Mouse (Mus musculus) kidney, postnatal 4 days (tissue): Measurements from ENCODE around the gene Crocc.
A peak's percentile ranks its signal among the peaks of the same experiment; 100 is the strongest.

Experiments used
- DNase-seq, 2 experiments: peaks; one replicate each; pipeline ENCODE4 v3.0.0; 2021; ENCODE audit warnings: mixed read lengths in 2 of 2

Crocc gene

GRCm38 (mm10) chr4:141060426-141061301 is at the start of gene Crocc:
Gene Crocc, minus strand, starts transcription at chr4:141060550.
- peak; percentile 100 for DNase-seq

- peak in 1 of 2 experiments; percentile 49 for DNase-seq
These were observed 47.9 kb upstream of the Crocc start for GRCm38 (mm10) chr4:141108196-141108732.

- DNase-seq: no peak
These were observed 46.3 kb upstream of the Crocc start for GRCm38 (mm10) chr4:141106526-141107183.

GRCm38 (mm10) chr4:141101855-141102254 is 41.5 kb upstream of the Crocc start:
- peak; percentile 68 to 74 for DNase-seq

- DNase-seq: no peak
These were observed 40.9 kb upstream of the Crocc start for GRCm38 (mm10) chr4:141101291-141101690.

GRCm38 (mm10) chr4:141099956-141100355 is 39.6 kb upstream of the Crocc start:
- no peak for DNase-seq

GRCm38 (mm10) chr4:141098935-141099334 is 38.6 kb upstream of the Crocc start:
- DNase-seq: no peak

- DNase-seq: peak; percentile 64 to 67
These were observed 36.4 kb upstream of the Crocc start for GRCm38 (mm10) chr4:141096710-141097109.

- DNase-seq: no peak
These were observed 34.7 kb upstream of the Crocc start for GRCm38 (mm10) chr4:141095016-141095415.

- no peak for DNase-seq
These were observed 28.4 kb upstream of the Crocc start for GRCm38 (mm10) chr4:141088714-141089113.

- no peak for DNase-seq
These were observed 27.7 kb upstream of the Crocc start, which contains the start of gene Spata21 for GRCm38 (mm10) chr4:141088033-141088432. Gene Spata21, plus strand, starts transcription at chr4:141088333.

- DNase-seq: no peak
These were observed 26.5 kb upstream of the Crocc start for GRCm38 (mm10) chr4:141086862-141087261.

- DNase-seq: no peak
These were observed 18.3 kb upstream of the Crocc start for GRCm38 (mm10) chr4:141078510-141079137.

- DNase-seq: peak; percentile 96 to 97
These were observed 17.5 kb upstream of the Crocc start, which contains the start of gene Necap2 for GRCm38 (mm10) chr4:141077681-141078509. Gene Necap2, minus strand, starts transcription at chr4:141078357.

GRCm38 (mm10) chr4:141076761-141077506 is 16.6 kb upstream of the Crocc start:
- DNase-seq: no peak

- DNase-seq: no peak
These were observed 13.8 kb upstream of the Crocc start for GRCm38 (mm10) chr4:141074109-141074508.

- DNase-seq: peak in 1 of 2 experiments; percentile 39
These were observed 13.3 kb upstream of the Crocc start for GRCm38 (mm10) chr4:141073661-141074060.

- no peak for DNase-seq
These were observed 12.2 kb upstream of the Crocc start for GRCm38 (mm10) chr4:141072502-141072901.

- DNase-seq: peak; percentile 69 to 77
These were observed 9.4 kb upstream of the Crocc start for GRCm38 (mm10) chr4:141069731-141070130.

- no peak for DNase-seq
These were observed 8.3 kb upstream of the Crocc start for GRCm38 (mm10) chr4:141068655-141069054.

GRCm38 (mm10) chr4:141067516-141068046 is 7.2 kb upstream of the Crocc start:
- no peak for DNase-seq
